Mouse (Mus musculus) ES-Bruce4 (cell line): ENCODE data around the gene Grwd1. TPM values are rescaled to one million over a fixed set of nuclear protein-coding genes. Genes with fewer than 3 reads are reported as not detected.

Experiments used
- H3K27ac ChIP-seq: 2 replicates; pipeline ENCODE4 v1.5.1; 2012; ENCODE audit warnings: low read length, inconsistent platforms; ENCODE audit not compliant: insufficient read depth
- H3K27me3 ChIP-seq: 2 replicates; pipeline ENCODE4 v1.6.1; 2012; ENCODE audit warnings: mild to moderate bottlenecking, low read length, inconsistent platforms; ENCODE audit not compliant: control insufficient read depth, poor library complexity, insufficient read depth, severe bottlenecking
- H3K36me3 ChIP-seq: 2 replicates; pipeline ENCODE4 v1.6.1; 2012; ENCODE audit warnings: inconsistent platforms, mild to moderate bottlenecking, low read length, moderate library complexity; ENCODE audit not compliant: control insufficient read depth, poor library complexity, insufficient read depth, severe bottlenecking
- H3K4me1 ChIP-seq: one replicate; pipeline ENCODE4 v1.8.1; 2011; ENCODE audit warnings: low read length; ENCODE audit not compliant: control insufficient read depth, insufficient read depth
- H3K4me3 ChIP-seq: 2 replicates; pipeline ENCODE4 v1.5.1; 2011; ENCODE audit warnings: low read depth, mild to moderate bottlenecking, low read length
- H3K9ac ChIP-seq: 2 replicates; pipeline ENCODE4 v1.6.1; 2012; ENCODE audit warnings: low read depth, mild to moderate bottlenecking, inconsistent platforms; ENCODE audit not compliant: poor library complexity, severe bottlenecking
- H3K9me3 ChIP-seq: replicated peaks from 2 replicates; pipeline ENCODE4 v1.6.1; 2012; ENCODE audit warnings: mild to moderate bottlenecking, low read length, inconsistent platforms; ENCODE audit not compliant: control insufficient read depth, poor library complexity, insufficient read depth, severe bottlenecking
- CTCF ChIP-seq: IDR thresholded peaks from one replicate; pipeline ENCODE4 v1.8.1; 2011; ENCODE audit warnings: low read depth, low read length
- EP300 ChIP-seq: IDR thresholded peaks from 2 replicates; pipeline ENCODE4 v1.6.1; 2011; ENCODE audit warnings: low read depth, low read length; ENCODE audit not compliant: insufficient read depth
- POLR2A ChIP-seq: IDR thresholded peaks from one replicate; pipeline ENCODE4 v1.8.1; 2011; ENCODE audit warnings: low read length; ENCODE audit not compliant: insufficient read depth
- polyA plus RNA-seq: library from polyadenylated mRNA; stranded (reverse); fragments of >200 nt; gene quantifications from 2 replicates; pipeline ENCODE4 v1.2.4, GENCODE M21; 2011; ENCODE audit warnings: low read depth; ENCODE audit not compliant: missing spikeins, insufficient read depth, insufficient read length

The Grwd1 gene
- polyA plus RNA-seq, 1 experiment = 32.3 TPM

- peak overlapping the region; percentile 17; the same call in 1 of the 2 replicates for H3K9ac ChIP-seq
- H3K27ac ChIP-seq = no peak overlapping the region
- no peak for TF ChIP-seq CTCF
- TF ChIP-seq EP300 = no peak
- no peak for TF ChIP-seq POLR2A
- peak overlapping the region; percentile 51 for H3K4me3 ChIP-seq
- H3K9me3 ChIP-seq = no peaks in the 10 kb centered on the region
- H3K4me1 ChIP-seq = peaks cover 5% of the 10 kb centered on the region
- no peaks in the 10 kb centered on the region; the same call in 1 of the 2 replicates for H3K36me3 ChIP-seq
- H3K27me3 ChIP-seq = no peaks in the 10 kb centered on the region
These were observed 39.7 kb upstream of the Grwd1 start for GRCm38 (mm10) chr7:45870282-45871058.

DNA sequence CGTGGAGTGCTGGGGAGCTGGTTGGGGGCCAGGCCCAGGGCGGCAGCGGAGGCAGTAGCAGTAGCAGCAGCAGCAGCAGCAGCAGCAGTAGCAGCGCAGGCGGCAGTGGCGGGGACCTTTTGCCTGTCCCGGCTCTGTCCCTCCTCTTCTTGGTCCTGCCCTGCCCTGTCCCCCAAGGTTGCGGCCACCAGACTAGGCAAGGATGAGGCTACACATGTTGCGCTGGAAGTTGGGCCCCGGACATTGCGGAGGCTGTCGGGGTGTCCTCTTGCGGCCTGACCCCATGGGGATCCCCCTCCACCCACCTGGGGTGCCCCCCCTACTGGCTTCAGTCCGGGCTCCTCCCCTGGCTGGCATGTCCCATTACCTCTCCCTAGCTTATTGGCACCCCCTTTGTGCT, 39.0 kb upstream of the Grwd1 start:
- TF ChIP-seq EP300 (no peak), CTCF (no peak), POLR2A (no peak)
- Histone ChIP-seq H3K4me1 (peaks cover 5% of the 10 kb centered on the region), H3K9ac (no peak overlapping the region), H3K36me3 (no peaks in the 10 kb centered on the region), H3K27ac (no peak overlapping the region), H3K9me3 (no peaks in the 10 kb centered on the region), H3K27me3 (no peaks in the 10 kb centered on the region), H3K4me3 (no peak overlapping the region)

- TF ChIP-seq POLR2A (no peak), CTCF (no peak), EP300 (no peak)
- Histone ChIP-seq H3K27me3 (no peaks in the 10 kb centered on the region), H3K4me3 (no peak overlapping the region), H3K9ac (no peak overlapping the region), H3K27ac (no peak overlapping the region), H3K9me3 (no peaks in the 10 kb centered on the region), H3K36me3 (no peaks in the 10 kb centered on the region), H3K4me1 (peaks cover 5% of the 10 kb centered on the region)
These were observed 38.4 kb upstream of the Grwd1 start for GRCm38 (mm10) chr7:45869107-45869670.

- Histone ChIP-seq H3K27me3 (no peaks in the 10 kb centered on the region), H3K27ac (no peak overlapping the region), H3K9me3 (no peaks in the 10 kb centered on the region), H3K4me1 (peaks cover 5% of the 10 kb centered on the region), H3K4me3 (no peak overlapping the region), H3K9ac (no peak overlapping the region), H3K36me3 (no peaks in the 10 kb centered on the region)
- TF ChIP-seq CTCF (no peak), EP300 (no peak), POLR2A (no peak)
These were observed 37.1 kb upstream of the Grwd1 start for GRCm38 (mm10) chr7:45867871-45868270.

DNA sequence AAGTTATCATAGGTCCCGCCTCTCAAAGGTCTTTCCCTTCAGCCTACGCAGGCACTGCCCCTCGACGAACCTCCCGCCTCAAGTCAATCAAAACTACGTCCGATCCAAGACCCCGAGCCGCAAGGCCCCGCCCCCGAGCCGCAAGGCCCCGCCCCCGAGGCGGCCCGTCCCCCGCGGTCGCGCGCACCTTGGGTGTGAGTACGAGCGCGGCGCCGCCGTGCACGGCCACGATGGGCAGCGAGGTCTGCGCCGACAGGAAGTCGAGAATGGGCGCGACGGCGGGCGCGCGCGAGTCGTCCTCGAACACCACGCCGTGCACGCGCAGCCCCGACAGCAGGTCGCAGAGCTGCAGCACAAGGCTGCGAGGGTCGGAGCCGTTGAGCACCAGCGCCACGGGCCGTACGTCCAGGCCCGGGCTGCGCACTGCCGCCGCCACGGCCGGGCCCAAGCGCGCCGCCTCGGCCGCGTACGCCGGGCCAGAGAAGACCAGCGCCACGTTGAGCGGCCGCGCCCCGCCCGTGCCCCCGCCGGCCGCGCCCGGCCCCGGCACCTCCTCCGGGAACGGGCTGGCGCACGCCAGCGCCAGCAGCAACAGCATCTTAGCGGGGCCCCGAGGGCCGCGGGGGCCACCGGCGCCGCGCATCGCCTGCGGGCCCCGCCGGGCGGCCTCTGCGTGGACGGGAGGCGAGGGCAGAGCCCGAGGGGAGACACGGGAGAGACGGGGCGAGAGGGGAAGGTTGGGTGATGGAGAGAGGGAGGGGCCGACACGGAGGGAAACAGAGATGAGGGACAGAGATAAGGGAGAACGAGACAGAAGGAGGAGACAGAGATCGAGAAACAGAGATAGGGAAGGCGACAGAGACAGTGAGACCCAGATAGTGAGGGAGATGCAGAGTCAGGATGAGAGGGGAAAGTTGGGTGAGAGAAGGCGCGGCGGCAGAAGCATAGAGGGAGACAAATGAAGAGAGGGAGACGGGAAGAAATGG, 35.5 kb upstream of the Grwd1 start:
- Histone ChIP-seq H3K9me3 (no peaks in the 10 kb centered on the region), H3K4me1 (peaks cover 5% of the 10 kb centered on the region), H3K9ac (peak overlapping the region; percentile 81), H3K27ac (0 out of 2 replicates have a peak overlapping the region, but pooled peaks have one; percentile 3), H3K27me3 (no peaks in the 10 kb centered on the region), H3K4me3 (peak overlapping the region; percentile 94), H3K36me3 (no peaks in the 10 kb centered on the region)
- TF ChIP-seq CTCF (no peak), POLR2A (peak; percentile 25)
